Mouse (Mus musculus): Measurements from ENCODE around the gene Ube2u.

GRCm38 (mm10) chr4:100462493-100463120 lies 16.0 kb upstream of the Ube2u start:
- TF ChIP-seq POLR2A (IDR thresholded peaks at IDR 0.05; ENCODE audit: control insufficient read depth, extremely low read depth, insufficient read depth, low read length, poor library complexity) (no peak), CTCF (IDR thresholded peaks at IDR 0.05; ENCODE audit: borderline replicate concordance, control insufficient read depth, extremely low read depth, insufficient read depth, low read length, poor library complexity) (no peak)
